Comparison of ENCODE assay signal across 8 mouse cellular contexts in genomic region chr7:43442684-43443083, GRCm38 (mm10). TPM values are rescaled to one million over a fixed set of nuclear protein-coding genes. Genes with fewer than 3 reads are reported as not detected.
DNase-seq lines count a peak whose midpoint lies in the region; ATAC-seq and TF ChIP-seq lines count a peak whose summit lies in the region.

No protein-coding gene starts in this region.

- no peaks in the 10 kb centered on the region for H3K9me3 ChIP-seq in liver, embryonic 12.5 days (replicated peaks)

- peak overlapping the region; percentile 75 for H3K9ac ChIP-seq in liver, embryonic 12.5 days

- H3K4me3 ChIP-seq in testis, adult 2 months (ENCODE audit: control insufficient read depth, low read depth, low read length): peak overlapping the region; percentile 89
- H3K4me3 ChIP-seq in liver, embryonic 12.5 days: peak overlapping the region; percentile 72

- H3K27ac ChIP-seq in testis, adult 2 months (ENCODE audit: control insufficient read depth, insufficient read depth, low read depth, low read length): peak overlapping the region; percentile 90; the same call in 1 of the 2 replicates
- H3K27ac ChIP-seq in liver, embryonic 12.5 days: peak overlapping the region; percentile 88

- no peaks in the 10 kb centered on the region for H3K36me3 ChIP-seq in testis, adult 2 months (ENCODE audit: control insufficient read depth, insufficient read depth, low read length)
- no peaks in the 10 kb centered on the region for H3K36me3 ChIP-seq in liver, embryonic 12.5 days

- H3K4me1 ChIP-seq in testis, adult 2 months (ENCODE audit: control insufficient read depth, insufficient read depth, low read length): peaks cover 22% of the 10 kb centered on the region
- H3K4me1 ChIP-seq in liver, embryonic 12.5 days: peaks cover 47% of the 10 kb centered on the region

- H3K27me3 ChIP-seq in testis, adult 2 months (ENCODE audit: control insufficient read depth, insufficient read depth, low read length): no peaks in the 10 kb centered on the region
- H3K27me3 ChIP-seq in liver, embryonic 12.5 days (replicated peaks): no peaks in the 10 kb centered on the region

- H3K4me2 ChIP-seq in liver, embryonic 12.5 days: peak overlapping the region; percentile 96

- TF ChIP-seq POLR2A in testis, adult 2 months (IDR thresholded peaks at IDR 0.05; ENCODE audit: control insufficient read depth, low read depth, low read length): no peak

- DNase-seq in cerebellum, adult 9-10 months: peak; percentile 49
- no peak for DNase-seq in testis, postnatal 10 days (ENCODE audit: low spot score)
- DNase-seq in yolk sac, embryonic 10.5 days (ENCODE audit: low spot score): peak; percentile 69
- no peak for DNase-seq in cerebellum, adult 18-20 months
- DNase-seq in adrenal gland, adult 18-20 months (ENCODE audit: low spot score in 2 of 2): no peak

- 3% methylated on average over 9 of the region's 9 CpGs for WGBS in liver, embryonic 12.5 days (ENCODE audit: insufficient replicate concordance)

- no peak for ATAC-seq in cerebellum, adult (ENCODE audit: insufficient number of reproducible peaks, low FRiP score, low TSS enrichment)
- no peak for ATAC-seq in liver, embryonic 12.5 days

- TF ChIP-seq CTCF in testis, adult 2 months (IDR thresholded peaks at IDR 0.05; ENCODE audit: control insufficient read depth, insufficient read depth, insufficient replicate concordance, low read depth, low read length): no peak

RNA-seq across cellular contexts. Expression of gene Etfb, which starts 1.2 kb away (rescaled TPM):
- polyA plus RNA-seq in testis, adult 2 months (2012; rRNA removed): 50.5 and 51.5 TPM in 2 replicates
- polyA plus RNA-seq in liver, embryonic 12.5 days (2016; fragmentation: Nextera tagmentation; extraction: Ambion mirVana): 238 and 249 TPM in 2 replicates
- 100 to 1,000 TPM; 440 to 834 TPM for total RNA-seq in adrenal gland, adult 18-20 months (2021)

RNA-seq across cellular contexts. Expression of gene Gm45233, which starts 1.2 kb away (rescaled TPM):
- 5.4 and 7.5 TPM in 2 replicates for polyA plus RNA-seq in testis, adult 2 months (2012; rRNA removed)
- polyA plus RNA-seq in liver, embryonic 12.5 days (2016; fragmentation: Nextera tagmentation; extraction: Ambion mirVana): 0.26 and 0.59 TPM in 2 replicates
- under 1 TPM in 1 of 2 experiments, not detected in 1; 0.43 TPM for total RNA-seq in adrenal gland, adult 18-20 months (2021)

RNA-seq across cellular contexts. Expression of gene Cldnd2, which starts 2.1 kb away (rescaled TPM):
- 247 and 279 TPM in 2 replicates for polyA plus RNA-seq in testis, adult 2 months (2012; rRNA removed)
- not detected in 2 replicates for polyA plus RNA-seq in liver, embryonic 12.5 days (2016; fragmentation: Nextera tagmentation; extraction: Ambion mirVana)
- total RNA-seq in adrenal gland, adult 18-20 months (2021): not detected

RNA-seq across cellular contexts. Expression of gene Nkg7, which starts 5.8 kb away (rescaled TPM):
- polyA plus RNA-seq in testis, adult 2 months (2012; rRNA removed): 0.25 TPM in 1 of 2 replicates, not detected in the other
- polyA plus RNA-seq in liver, embryonic 12.5 days (2016; fragmentation: Nextera tagmentation; extraction: Ambion mirVana): 3.8 and 4.4 TPM in 2 replicates
- total RNA-seq in adrenal gland, adult 18-20 months (2021): 1 to 10 TPM in 1 of 2 experiments, under 1 TPM in 1; 0.83 to 3.2 TPM

RNA-seq across cellular contexts. Expression of gene Lim2, which starts 15.2 kb away (rescaled TPM):
- polyA plus RNA-seq in testis, adult 2 months (2012; rRNA removed): 0.07 TPM in 1 of 2 replicates, not detected in the other
- polyA plus RNA-seq in liver, embryonic 12.5 days (2016; fragmentation: Nextera tagmentation; extraction: Ambion mirVana): not detected in 2 replicates
- not detected for total RNA-seq in adrenal gland, adult 18-20 months (2021)

Comparison
In these comparisons a context has a peak if more than half of its experiments do, and no peak if none do; other contexts are left out.
1. DNase-seq: peak in cerebellum, adult 9-10 months (single experiment) and yolk sac, embryonic 10.5 days (single experiment); none in testis, postnatal 10 days (single experiment), cerebellum, adult 18-20 months (0 of 2) and adrenal gland, adult 18-20 months (0 of 2).
2. RNA of gene Cldnd2, which starts 2.1 kb away (polyA plus RNA-seq): 247 to 279 TPM in testis, adult 2 months; not detected in liver, embryonic 12.5 days; every median in the first group is over 100 times any median in the second.